Mouse (Mus musculus) cerebellum, adult (tissue): ENCODE measurements around the gene Zfp697.
A peak's percentile ranks its signal among the peaks of the same experiment; 100 is the strongest.
"Not testable (repeated sequence)": the region's sequence is repeated elsewhere in the genome, so short reads cannot be mapped to it uniquely, and the experiment has no call there.

Experiments used
- ATAC-seq: cut with Nextera tagmentation; 2 replicates; pipeline ENCODE4 v1.9.2; 2017; ENCODE audit warnings: mild to moderate bottlenecking, moderate library complexity, mixed read lengths; ENCODE audit not compliant: insufficient number of reproducible peaks, low FRiP score, low TSS enrichment

The Zfp697 gene

DNA sequence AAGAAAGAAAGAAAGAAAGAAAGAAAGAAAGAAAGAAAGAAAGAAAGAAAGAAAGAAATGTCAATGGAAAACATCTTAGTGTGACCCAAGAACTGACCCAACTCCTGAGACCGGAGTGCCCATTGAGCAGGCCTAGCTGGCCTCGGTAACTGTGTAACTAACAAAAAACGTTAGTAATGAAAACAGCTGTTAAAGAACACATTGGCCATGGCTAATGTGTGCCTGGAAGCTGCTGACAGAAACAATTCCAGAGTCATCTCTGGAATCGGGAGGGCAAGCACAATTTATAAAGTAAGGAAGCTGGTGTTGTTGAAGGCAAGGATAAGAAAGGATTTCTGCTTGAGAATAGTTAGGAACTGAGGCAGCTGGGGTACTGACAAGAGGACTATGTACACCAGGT is 14.0 kb upstream of the Zfp697 start:
- no peak for ATAC-seq

GRCm38 (mm10) chr3:98368776-98369175 is 13.5 kb upstream of the Zfp697 start:
- no peak for ATAC-seq

GRCm38 (mm10) chr3:98374062-98374719 is 8.1 kb upstream of the Zfp697 start:
- no peak for ATAC-seq

- ATAC-seq, result no peak
Measured at GRCm38 (mm10) chr3:98374980-98375379, 7.3 kb upstream of the Zfp697 start.

- no peak for ATAC-seq
Measured at GRCm38 (mm10) chr3:98378267-98378666, 4.0 kb upstream of the Zfp697 start.

DNA sequence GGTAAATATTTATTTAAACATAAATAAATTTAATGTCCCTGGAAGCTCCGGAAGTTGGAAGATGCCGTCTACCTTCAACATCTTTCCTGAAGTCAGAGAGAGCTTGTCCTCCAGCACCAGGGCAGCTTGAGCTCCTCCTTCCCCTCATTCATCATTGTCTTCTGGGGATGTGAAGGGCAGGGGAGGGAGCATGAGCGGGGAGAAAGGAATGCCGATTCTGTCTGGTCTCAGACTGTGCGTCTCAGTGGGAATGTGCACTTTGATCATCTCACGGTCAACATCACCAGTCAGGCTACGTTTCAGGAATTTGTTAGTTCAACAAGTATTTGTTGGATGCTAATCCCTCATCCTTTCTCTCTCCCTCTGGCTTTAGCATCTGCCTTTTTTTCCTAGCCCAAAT is 3.0 kb upstream of the Zfp697 start:
- no peak for ATAC-seq

- ATAC-seq, result no peak
Measured at GRCm38 (mm10) chr3:98381677-98382245, 500 bp upstream of the Zfp697 start.

DNA sequence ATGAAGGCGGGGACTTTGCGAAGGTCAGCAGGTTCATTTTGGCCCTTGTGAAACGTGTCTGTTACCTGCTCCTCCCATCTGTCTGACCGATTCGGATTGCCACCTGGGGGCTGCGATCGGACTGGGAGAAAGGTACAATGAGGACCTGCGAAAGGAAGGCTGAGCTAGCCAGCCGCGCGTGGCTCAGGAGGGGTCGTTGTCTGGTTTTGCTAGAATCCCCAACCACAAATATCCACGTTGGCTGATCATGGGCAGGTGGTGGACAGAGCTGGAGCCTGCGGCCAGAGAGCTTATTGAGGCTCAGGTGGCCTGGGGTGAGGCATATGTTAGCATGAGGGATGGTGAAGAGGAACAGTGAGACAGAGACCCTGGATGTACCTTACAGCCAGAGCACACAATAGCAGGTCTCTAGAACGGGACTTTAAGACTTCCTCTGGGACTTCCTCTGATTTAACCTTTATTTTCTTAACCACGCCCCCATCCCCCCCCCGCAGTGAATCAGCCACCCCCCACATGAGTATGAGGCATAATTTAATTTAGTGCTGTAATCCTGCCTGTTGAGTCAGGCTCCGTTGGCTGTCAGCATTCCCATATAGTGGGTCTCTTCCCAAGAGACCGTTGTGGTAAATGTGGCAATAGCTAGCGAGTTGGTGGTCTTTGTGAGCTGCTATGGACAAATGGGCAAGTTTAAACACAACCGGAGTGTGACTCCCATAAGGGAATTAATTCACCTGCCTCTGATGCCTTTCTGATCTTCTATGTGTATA is 946 bp downstream of the Zfp697 start:
- peak; percentile 47 for ATAC-seq

GRCm38 (mm10) chr3:98387086-98387485 is 4.8 kb downstream of the Zfp697 start:
- no peak for ATAC-seq

- ATAC-seq, result no peak
Measured at GRCm38 (mm10) chr3:98387756-98388155, 5.5 kb downstream of the Zfp697 start.

GRCm38 (mm10) chr3:98389305-98389704 is 7.0 kb downstream of the Zfp697 start:
- ATAC-seq, result peak; percentile 89

GRCm38 (mm10) chr3:98404268-98404895 is 22.1 kb downstream of the Zfp697 start:
- ATAC-seq, result peak; percentile 75

DNA sequence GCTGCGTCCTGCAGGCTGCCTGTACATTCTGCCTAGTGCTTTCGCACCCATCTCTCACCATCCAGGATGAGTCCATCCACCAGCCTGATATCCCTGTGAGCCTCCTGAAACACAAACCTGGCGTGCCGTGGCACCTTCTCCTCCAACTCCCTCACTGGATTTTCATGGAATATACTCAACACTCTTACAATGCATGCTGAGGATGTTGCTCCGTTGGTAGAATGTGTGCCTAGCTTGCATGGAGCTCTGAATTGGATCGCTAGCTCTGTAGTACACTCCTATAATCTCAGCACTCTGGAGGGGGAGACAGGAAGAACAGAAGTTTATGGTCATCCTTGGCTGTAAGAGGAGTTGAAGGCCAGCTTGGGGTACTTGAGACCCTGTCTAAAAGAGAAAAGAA is 23.6 kb downstream of the Zfp697 start:
- ATAC-seq, result not testable (repeated sequence)

- not testable (repeated sequence) for ATAC-seq
Measured at GRCm38 (mm10) chr3:98406569-98407144, 24.4 kb downstream of the Zfp697 start.

DNA sequence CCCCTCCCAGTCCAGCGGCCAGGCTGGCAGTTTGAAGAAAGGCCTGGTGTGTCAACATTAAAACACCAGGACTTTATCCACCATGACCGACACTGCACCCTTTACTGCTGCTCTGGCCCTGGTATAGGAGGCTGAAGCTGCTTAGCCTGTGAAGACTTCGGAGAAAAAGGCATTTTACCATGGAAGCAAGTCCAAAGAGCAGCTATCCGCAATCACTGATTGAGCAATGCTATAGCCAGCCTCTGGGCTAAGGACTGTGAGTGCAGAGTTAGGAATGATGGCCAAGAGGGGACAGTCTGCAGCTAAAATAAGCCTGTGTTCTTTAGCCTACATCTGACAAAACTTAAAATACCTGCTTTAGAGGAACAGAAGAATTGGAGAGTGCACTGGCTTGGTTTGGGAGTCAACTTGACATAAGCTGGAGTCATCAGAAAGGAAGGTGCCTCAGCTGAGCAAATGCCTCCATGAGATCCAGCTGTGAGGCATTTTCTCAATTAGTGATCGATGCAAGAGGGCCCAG is 25.1 kb downstream of the Zfp697 start:
- ATAC-seq, result not testable (repeated sequence)

GRCm38 (mm10) chr3:98410619-98411580 is 28.6 kb downstream of the Zfp697 start:
- not testable (repeated sequence) for ATAC-seq

GRCm38 (mm10) chr3:98413733-98414132 is 31.5 kb downstream of the Zfp697 start:
- no peak for ATAC-seq

DNA sequence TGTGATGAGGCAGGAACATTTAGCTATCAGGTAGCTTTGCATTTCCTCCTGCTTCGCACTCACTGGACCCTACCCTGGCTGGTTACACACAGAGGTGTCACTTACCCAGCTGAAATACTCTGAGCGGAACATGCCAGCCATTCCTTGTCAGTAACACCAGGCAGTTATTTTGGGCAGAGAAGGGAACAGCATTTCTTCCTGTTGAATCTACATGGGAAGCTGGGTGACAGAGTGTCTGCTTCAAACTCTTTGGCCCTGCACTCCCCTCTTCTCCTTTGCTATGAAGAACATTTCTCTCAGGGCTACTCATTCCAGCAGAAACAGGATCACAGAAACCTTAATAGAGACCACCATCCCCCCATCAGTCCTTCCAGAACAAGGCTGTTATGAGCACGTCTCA is 32.0 kb downstream of the Zfp697 start:
- no peak for ATAC-seq
